Mouse (Mus musculus): Measurements from ENCODE around the gene Dock10.

GRCm38 (mm10) chr1:80582186-80582585, 176.1 kb downstream of the Dock10 start:
- TF ChIP-seq GATA1 (IDR thresholded peaks at IDR 0.05; ENCODE audit: borderline replicate concordance, low read length) = no peak
- no peak for TF ChIP-seq FLI1 (IDR thresholded peaks at IDR 0.05; ENCODE audit: low read length)
